Mouse (Mus musculus) heart, embryonic 16.5 days (tissue): ENCODE results near the gene Akp3. TPM values are rescaled to one million over a fixed set of nuclear protein-coding genes. Genes with fewer than 3 reads are reported as not detected.
A peak's percentile ranks its signal among the peaks of the same experiment; 100 is the strongest.

Source experiments
- ATAC-seq: fragments of 200-750 bp; cut with Nextera tagmentation; replicated peaks from 2 replicates; pipeline ENCODE4 v1.8.0; 2017; ENCODE audit warnings: moderate number of reproducible peaks; ENCODE audit not compliant: insufficient read depth, low FRiP score; ENCODE audit errors: extremely low read depth
- H3K27ac ChIP-seq: fragments of 300-500 bp; sonication (generic); 2 replicates; pipeline ENCODE4 v1.5.1; 2014; ENCODE audit warnings: mild to moderate bottlenecking, low read length, control low read depth, moderate library complexity
- H3K27me3 ChIP-seq: fragments of 300-500 bp; sonication (generic); 2 replicates; pipeline ENCODE4 v1.6.1; 2014; ENCODE audit warnings: low read length, mixed read lengths; ENCODE audit not compliant: control insufficient read depth, insufficient read depth
- H3K36me3 ChIP-seq: fragments of 300-500 bp; sonication (generic); 2 replicates; pipeline ENCODE4 v1.6.1; 2014; ENCODE audit not compliant: control insufficient read depth, insufficient read depth
- H3K4me1 ChIP-seq: fragments of 300-500 bp; sonication (generic); 2 replicates; pipeline ENCODE4 v1.6.1; 2014; ENCODE audit warnings: low read length, mixed read lengths; ENCODE audit not compliant: control insufficient read depth, insufficient read depth
- H3K4me2 ChIP-seq: fragments of 300-500 bp; sonication (generic); 2 replicates; pipeline ENCODE4 v1.6.1; 2014; ENCODE audit warnings: low read depth, mild to moderate bottlenecking, control low read depth, low read length
- H3K4me3 ChIP-seq: fragments of 300-500 bp; sonication (generic); 2 replicates; pipeline ENCODE4 v1.5.1; 2014; ENCODE audit warnings: mild to moderate bottlenecking, control low read depth, low read length
- H3K9ac ChIP-seq: fragments of 300-500 bp; sonication (generic); 2 replicates; pipeline ENCODE4 v1.6.1; 2014; ENCODE audit warnings: low read length, control low read depth
- H3K9me3 ChIP-seq: fragments of 300-500 bp; sonication (generic); replicated peaks from 2 replicates; pipeline ENCODE4 v1.6.1; 2016; ENCODE audit warnings: low read length; ENCODE audit not compliant: control insufficient read depth
- WGBS: fragments of 180-500 bp; shearing (Covaris S2); extraction: QIAGEN DNeasy Blood & Tissue Kit; methylation state at CpG from one replicate; pipeline ENCODE4 v1.1.7; 2014; 5-methylcytosine and 5-hydroxymethylcytosine counted together
- polyA plus RNA-seq: library from polyadenylated mRNA; unstranded; fragments of >200 nt; fragmentation: Nextera tagmentation; extraction: Ambion mirVana; gene quantifications from 2 replicates; pipeline ENCODE4 v1.2.1, GENCODE M21; 2015

Gene Akp3
- polyA plus RNA-seq, 1 experiment from 2014 or later, result not detected

GRCm38 (mm10) chr1:87164164-87164795 is 39.5 kb downstream of the Akp3 start:
- no peaks in the 10 kb centered on the region for H3K4me1 ChIP-seq
- no peaks in the 10 kb centered on the region for H3K36me3 ChIP-seq
- H3K27me3 ChIP-seq, result peaks cover 50% of the 10 kb centered on the region
- H3K27ac ChIP-seq, result no peak overlapping the region
- no peak overlapping the region for H3K9ac ChIP-seq
- 22% methylated on average over 11 of the region's 11 CpGs for WGBS
- no peaks in the 10 kb centered on the region for H3K9me3 ChIP-seq
- ATAC-seq, result no peak
- no peak overlapping the region for H3K4me3 ChIP-seq
- no peak overlapping the region for H3K4me2 ChIP-seq

- ATAC-seq, result no peak
- no peak overlapping the region for H3K27ac ChIP-seq
- H3K36me3 ChIP-seq, result no peaks in the 10 kb centered on the region
- H3K4me2 ChIP-seq, result no peak overlapping the region
- H3K4me1 ChIP-seq, result no peaks in the 10 kb centered on the region
- H3K27me3 ChIP-seq, result peaks cover 52% of the 10 kb centered on the region
- H3K9ac ChIP-seq, result no peak overlapping the region
- H3K9me3 ChIP-seq, result no peaks in the 10 kb centered on the region
- no peak overlapping the region for H3K4me3 ChIP-seq
- 54% methylated on average over 9 of the region's 9 CpGs for WGBS
Observed at GRCm38 (mm10) chr1:87164796-87165184, 40.0 kb downstream of the Akp3 start.

GRCm38 (mm10) chr1:87170458-87170857 is 45.7 kb downstream of the Akp3 start:
- no peaks in the 10 kb centered on the region for H3K4me1 ChIP-seq
- 11% methylated on average over 19 of the region's 19 CpGs for WGBS
- H3K4me3 ChIP-seq, result no peak overlapping the region
- H3K27me3 ChIP-seq, result peaks cover 48% of the 10 kb centered on the region
- H3K4me2 ChIP-seq, result no peak overlapping the region
- H3K9me3 ChIP-seq, result no peaks in the 10 kb centered on the region
- ATAC-seq, result no peak
- no peak overlapping the region for H3K9ac ChIP-seq
- H3K27ac ChIP-seq, result no peak overlapping the region
- no peaks in the 10 kb centered on the region for H3K36me3 ChIP-seq

GRCm38 (mm10) chr1:87171312-87171711 is 46.5 kb downstream of the Akp3 start:
- no peaks in the 10 kb centered on the region for H3K36me3 ChIP-seq
- H3K27ac ChIP-seq, result no peak overlapping the region
- no peaks in the 10 kb centered on the region for H3K9me3 ChIP-seq
- H3K4me3 ChIP-seq, result no peak overlapping the region
- WGBS, result 82% methylated on average over 1 of the region's 1 CpGs
- H3K4me1 ChIP-seq, result peaks cover 3% of the 10 kb centered on the region
- no peak overlapping the region for H3K4me2 ChIP-seq
- H3K9ac ChIP-seq, result no peak overlapping the region
- no peak for ATAC-seq
- H3K27me3 ChIP-seq, result peaks cover 40% of the 10 kb centered on the region

- Histone ChIP-seq H3K4me2 (no peak overlapping the region), H3K9me3 (no peaks in the 10 kb centered on the region), H3K4me1 (peaks cover 3% of the 10 kb centered on the region), H3K27me3 (peaks cover 42% of the 10 kb centered on the region), H3K4me3 (no peak overlapping the region), H3K9ac (no peak overlapping the region), H3K36me3 (no peaks in the 10 kb centered on the region), H3K27ac (no peak overlapping the region)
- 36% methylated on average over 9 of the region's 9 CpGs for WGBS
- ATAC-seq, result no peak
Observed at GRCm38 (mm10) chr1:87172316-87172715, 47.5 kb downstream of the Akp3 start.

- H3K4me1 ChIP-seq, result peaks cover 3% of the 10 kb centered on the region
- H3K9ac ChIP-seq, result 0 out of 2 replicates have a peak overlapping the region, but pooled peaks have one; percentile 7
- no peak for ATAC-seq
- whole genome bisulfite sequencing, result 26% methylated on average over 28 of the region's 28 CpGs
- peaks cover 41% of the 10 kb centered on the region for H3K27me3 ChIP-seq
- no peak overlapping the region for H3K27ac ChIP-seq
- no peaks in the 10 kb centered on the region for H3K36me3 ChIP-seq
- no peaks in the 10 kb centered on the region for H3K9me3 ChIP-seq
- peak overlapping the region; percentile 41; the same call in 1 of the 2 replicates for H3K4me2 ChIP-seq
- no peak overlapping the region for H3K4me3 ChIP-seq
Observed at GRCm38 (mm10) chr1:87174006-87174955, 49.5 kb downstream of the Akp3 start.

- Histone ChIP-seq H3K9ac (no peak overlapping the region), H3K4me3 (no peak overlapping the region), H3K9me3 (no peaks in the 10 kb centered on the region), H3K4me2 (no peak overlapping the region), H3K4me1 (peaks cover 3% of the 10 kb centered on the region), H3K27me3 (peaks cover 27% of the 10 kb centered on the region), H3K27ac (no peak overlapping the region), H3K36me3 (no peaks in the 10 kb centered on the region)
- peak; percentile 76 for ATAC-seq
- WGBS, result 21% methylated on average over 11 of the region's 11 CpGs
Observed at GRCm38 (mm10) chr1:87175852-87176292, 51.1 kb downstream of the Akp3 start.
